Mouse (Mus musculus) lung, postnatal 0 days (tissue): ENCODE measurements around the gene Sdha. TPM values are rescaled to one million over a fixed set of nuclear protein-coding genes. Genes with fewer than 3 reads are reported as not detected.

Experiments
- ATAC-seq: fragments of 200-750 bp; cut with Nextera tagmentation; 2 replicates; pipeline ENCODE4 v1.8.0; 2017; ENCODE audit warnings: moderate library complexity
- DNase-seq: peaks from one replicate; pipeline ENCODE4 v3.0.0-alpha.2; 2016; ENCODE audit warnings: low spot score
- H3K27ac ChIP-seq: fragments of 300-500 bp; sonication (generic); 2 replicates; pipeline ENCODE4 v1.5.1; 2014; ENCODE audit warnings: antibody characterized with exemption, mild to moderate bottlenecking, low read length, mixed read lengths
- H3K27me3 ChIP-seq: fragments of 300-500 bp; sonication (generic); replicated peaks from 2 replicates; pipeline ENCODE4 v1.6.1; 2014; ENCODE audit warnings: low read length, mixed read lengths; ENCODE audit not compliant: insufficient read depth
- H3K36me3 ChIP-seq: fragments of 300-500 bp; sonication (generic); 2 replicates; pipeline ENCODE4 v1.6.1; 2014; ENCODE audit warnings: low read length, mixed read lengths; ENCODE audit not compliant: insufficient read depth
- H3K4me1 ChIP-seq: fragments of 300-500 bp; sonication (generic); 2 replicates; pipeline ENCODE4 v1.6.1; 2014; ENCODE audit warnings: antibody characterized with exemption, low read depth, low read length, mixed read lengths; ENCODE audit not compliant: insufficient read depth
- H3K4me2 ChIP-seq: fragments of 300-500 bp; sonication (generic); replicated peaks from 2 replicates; pipeline ENCODE4 v1.6.1; 2014; ENCODE audit warnings: low read depth, mild to moderate bottlenecking, low read length, moderate library complexity, mixed read lengths
- H3K4me3 ChIP-seq: fragments of 300-500 bp; sonication (generic); 2 replicates; pipeline ENCODE4 v1.5.1; 2014; ENCODE audit warnings: low read depth, low read length
- H3K9ac ChIP-seq: fragments of 300-500 bp; sonication (generic); replicated peaks from 2 replicates; pipeline ENCODE4 v1.6.1; 2014; ENCODE audit warnings: low read depth, mild to moderate bottlenecking
- H3K9me3 ChIP-seq: fragments of 300-500 bp; sonication (generic); 2 replicates; pipeline ENCODE4 v1.6.1; 2016; ENCODE audit warnings: low read length, mixed read lengths
- CTCF ChIP-seq: IDR thresholded peaks from 2 replicates; pipeline ENCODE4 v1.5.1; 2016; ENCODE audit warnings: antibody characterized with exemption, mild to moderate bottlenecking
- EP300 ChIP-seq: IDR thresholded peaks from 2 replicates; pipeline ENCODE4 v1.6.1; 2016; ENCODE audit warnings: antibody characterized with exemption, mild to moderate bottlenecking, control low read depth
- WGBS: fragments of 180-500 bp; shearing (Covaris S2); extraction: QIAGEN DNeasy Blood & Tissue Kit; methylation state at CpG from one replicate; pipeline ENCODE4 v1.1.7; 2014; 5-methylcytosine and 5-hydroxymethylcytosine counted together
- polyA plus RNA-seq: library from polyadenylated mRNA; unstranded; fragments of >200 nt; fragmentation: Nextera tagmentation; extraction: Ambion mirVana; gene quantifications from 2 replicates; pipeline ENCODE4 v1.2.1, GENCODE M21; 2015

Gene Sdha
- polyA plus RNA-seq, 1 experiment from 2014 or later: 141 TPM

- H3K36me3 ChIP-seq: no peaks in the 10 kb centered on the region
- H3K4me3 ChIP-seq: no peak overlapping the region
- H3K27ac ChIP-seq: no peak overlapping the region
- H3K4me1 ChIP-seq: no peaks in the 10 kb centered on the region
- no peaks in the 10 kb centered on the region for H3K9me3 ChIP-seq
- no peak overlapping the region for H3K9ac ChIP-seq
- ATAC-seq (no peak), DNase-seq (no peak)
- TF ChIP-seq EP300: no peak
- TF ChIP-seq CTCF: no peak
- H3K4me2 ChIP-seq: no peak overlapping the region
- H3K27me3 ChIP-seq: no peaks in the 10 kb centered on the region
- WGBS: 62% methylated on average over 3 of the region's 3 CpGs
Measured at GRCm38 (mm10) chr13:74382289-74382688, 32.2 kb upstream of the Sdha start.

- WGBS: 73% methylated on average over 10 of the region's 10 CpGs
- Histone ChIP-seq H3K4me2 (no peak overlapping the region), H3K27ac (no peak overlapping the region), H3K27me3 (no peaks in the 10 kb centered on the region), H3K4me3 (no peak overlapping the region), H3K4me1 (no peaks in the 10 kb centered on the region), H3K9me3 (no peaks in the 10 kb centered on the region), H3K9ac (no peak overlapping the region), H3K36me3 (no peaks in the 10 kb centered on the region)
- ATAC-seq (no peak), DNase-seq (no peak)
- no peak for TF ChIP-seq EP300
- no peak for TF ChIP-seq CTCF
Measured at GRCm38 (mm10) chr13:74381533-74382276, 31.6 kb upstream of the Sdha start.

GRCm38 (mm10) chr13:74363859-74364235 lies 13.8 kb upstream of the Sdha start, which contains the start of gene Lrrc14b:
TSS of gene Lrrc14b (minus strand) at chr13:74364005.
- no peak within 1 kb of the TSS for H3K4me2 ChIP-seq
- no peak within 1 kb of the TSS for H3K4me3 ChIP-seq
- no peaks in the 10 kb centered on the region for H3K27me3 ChIP-seq
- peaks cover 4% of the 10 kb centered on the region; the same call in 1 of the 2 replicates for H3K4me1 ChIP-seq
- H3K9me3 ChIP-seq: no peaks in the 10 kb centered on the region
- ATAC-seq (peak; percentile 52), DNase-seq (peak; percentile 32)
- H3K27ac ChIP-seq: no peak within 1 kb of the TSS
- 34% methylated on average over 8 of the region's 8 CpGs for WGBS
- no peak within 1 kb of the TSS for H3K9ac ChIP-seq
- TF ChIP-seq CTCF (peak; percentile 2; the same call in 1 of the 2 replicates), EP300 (no peak)
- H3K36me3 ChIP-seq: no peaks in the 10 kb centered on the region; the same call in 1 of the 2 replicates

GRCm38 (mm10) chr13:74363176-74363858 lies 13.2 kb upstream of the Sdha start:
- Histone ChIP-seq H3K4me2 (no peak overlapping the region), H3K27me3 (no peaks in the 10 kb centered on the region), H3K27ac (no peak overlapping the region), H3K36me3 (no peaks in the 10 kb centered on the region; the same call in 1 of the 2 replicates), H3K4me1 (peaks cover 4% of the 10 kb centered on the region; the same call in 1 of the 2 replicates), H3K9ac (no peak overlapping the region), H3K9me3 (no peaks in the 10 kb centered on the region), H3K4me3 (no peak overlapping the region)
- TF ChIP-seq EP300: no peak
- 85% methylated on average over 13 of the region's 13 CpGs for WGBS
- no peak for DNase-seq
- ATAC-seq: peak; percentile 1; the same call in 1 of the 2 replicates

- ATAC-seq: no peak
- Histone ChIP-seq H3K4me2 (no peak overlapping the region), H3K27ac (no peak overlapping the region), H3K9ac (no peak overlapping the region), H3K4me3 (no peak overlapping the region), H3K4me1 (peaks cover 4% of the 10 kb centered on the region; the same call in 1 of the 2 replicates), H3K9me3 (no peaks in the 10 kb centered on the region), H3K36me3 (no peaks in the 10 kb centered on the region; the same call in 1 of the 2 replicates), H3K27me3 (no peaks in the 10 kb centered on the region)
- 71% methylated on average over 2 of the region's 2 CpGs for WGBS
- no peak for DNase-seq
- TF ChIP-seq EP300 (no peak), CTCF (no peak)
Measured at GRCm38 (mm10) chr13:74362218-74362617, 12.1 kb upstream of the Sdha start.

GRCm38 (mm10) chr13:74356491-74356890 lies 6.4 kb upstream of the Sdha start:
- no peak overlapping the region for H3K9ac ChIP-seq
- DNase-seq: no peak
- 94% methylated on average over 13 of the region's 13 CpGs for WGBS
- H3K4me2 ChIP-seq: no peak overlapping the region
- no peaks in the 10 kb centered on the region for H3K4me1 ChIP-seq
- ATAC-seq: no peak
- no peak overlapping the region for H3K4me3 ChIP-seq
- no peaks in the 10 kb centered on the region for H3K27me3 ChIP-seq
- TF ChIP-seq EP300: no peak
- no peak for TF ChIP-seq CTCF
- H3K27ac ChIP-seq: no peak overlapping the region
- H3K36me3 ChIP-seq: no peaks in the 10 kb centered on the region; the same call in 1 of the 2 replicates
- no peaks in the 10 kb centered on the region for H3K9me3 ChIP-seq
